Mouse (Mus musculus) testis, adult 10 weeks (tissue): Measurements from ENCODE around the gene Gm10972. TPM values are rescaled to one million over a fixed set of nuclear protein-coding genes. Genes with fewer than 3 reads are reported as not detected.

Experiments used
- polyA plus RNA-seq: library from polyadenylated mRNA; stranded (reverse); fragments of 350-450 nt; fragmentation: Illumina TruSeq; extraction: RNeasy Lipid Tissue Mini Kit (QIAGEN cat#74804); gene quantifications from one replicate; pipeline ENCODE4 v1.2.3, GENCODE M21; 2014; ENCODE audit warnings: low read depth, low replicate concordance

Gm10972 gene
- not detected for polyA plus RNA-seq

DNA sequence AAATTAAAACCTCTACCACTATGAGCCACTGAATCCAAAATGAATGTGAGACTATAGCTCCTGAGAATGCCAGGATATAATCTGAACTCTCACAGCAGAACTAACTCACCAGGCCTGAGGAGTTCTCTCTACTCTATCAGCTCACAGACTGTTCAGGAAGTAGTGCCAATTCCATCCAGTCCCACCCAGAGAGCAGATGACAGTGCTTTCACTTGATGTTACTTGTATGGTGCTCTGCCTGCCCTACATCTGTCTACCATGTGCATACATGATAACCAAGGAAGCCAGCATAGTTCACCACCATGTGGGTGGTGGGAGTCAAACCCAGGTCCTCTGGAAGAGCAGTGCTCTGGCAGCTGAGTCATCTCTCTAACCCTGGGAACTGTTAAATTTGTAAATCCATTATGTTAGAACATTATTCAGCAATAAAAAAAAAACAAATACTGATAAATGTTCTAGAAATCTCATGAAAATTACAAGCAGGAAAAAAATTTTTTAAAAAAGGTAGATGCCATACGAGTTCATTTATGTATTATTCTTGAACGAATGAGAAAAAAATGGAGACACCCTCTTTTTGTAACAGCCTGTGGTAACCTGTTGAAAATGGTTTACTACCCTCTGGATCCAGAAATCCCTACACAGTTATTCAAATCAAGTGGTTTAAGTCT lies at the start of gene Gm10972:
Gm10972 (plus strand) TSS at position 618 of the 668 bp plus-strand sequence.

DNA sequence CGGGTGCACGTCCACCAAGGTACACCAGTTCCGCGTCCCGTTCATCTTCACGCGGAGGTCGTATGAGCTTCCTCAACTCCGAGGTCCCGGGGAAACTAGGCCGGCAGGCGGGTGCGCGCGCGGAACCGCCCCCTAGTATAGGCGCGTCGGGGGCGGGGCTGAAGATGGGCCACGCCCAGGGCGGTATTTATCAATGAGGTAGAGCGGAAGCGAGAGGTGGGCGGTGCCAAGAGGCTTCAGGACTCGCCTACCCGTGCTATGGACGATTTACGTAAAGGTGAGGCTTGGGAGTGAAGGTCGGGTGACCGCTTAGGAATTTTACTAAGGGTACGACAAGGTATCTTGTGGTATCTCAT lies 15.8 kb downstream of the Gm10972 start, which contains the start of gene Tuft1:
Tuft1 (minus strand) TSS at position 133 of the 356 bp plus-strand sequence.

Other genes starting within 250 kb of the Gm10972 start
- not detected for gene Lingo4, start 244.6 kb upstream of the Gm10972 start, polyA plus RNA-seq
- 75.8 TPM for gene Tdrkh, start 229.8 kb upstream of the Gm10972 start, polyA plus RNA-seq
- 16.2 TPM for gene Mrpl9, start 199.8 kb upstream of the Gm10972 start, polyA plus RNA-seq
- gene Oaz3, start 199.2 kb upstream of the Gm10972 start, polyA plus RNA-seq: 1,974 TPM
- gene Celf3, start 164.8 kb upstream of the Gm10972 start, polyA plus RNA-seq: 5.2 TPM
- 300 TPM for gene Riiad1, start 162.8 kb upstream of the Gm10972 start, polyA plus RNA-seq
- gene Snx27, start 60.4 kb upstream of the Gm10972 start, polyA plus RNA-seq: 76.0 TPM
- 7.3 TPM for gene Tuft1, start 15.8 kb downstream of the Gm10972 start, polyA plus RNA-seq
- not detected for gene Selenbp2, start 50.4 kb downstream of the Gm10972 start, polyA plus RNA-seq
- 8.2 TPM for gene Cgn, start 143.4 kb downstream of the Gm10972 start, polyA plus RNA-seq
- 13.1 TPM for gene Pogz, start 194.5 kb downstream of the Gm10972 start, polyA plus RNA-seq
- 52.5 TPM for gene Psmb4, start 243.8 kb downstream of the Gm10972 start, polyA plus RNA-seq